Mouse (Mus musculus): ENCODE results near the gene Magi2.
"Not testable (repeated sequence)": the region's sequence is repeated elsewhere in the genome, so short reads cannot be mapped to it uniquely, and the experiment has no call there.

The Magi2 gene

GRCm38 (mm10) chr5:20241523-20241922 is 1014.7 kb downstream of the Magi2 start:
- no peak for DNase-seq (ENCODE audit: low spot score in 2 of 2)

DNA sequence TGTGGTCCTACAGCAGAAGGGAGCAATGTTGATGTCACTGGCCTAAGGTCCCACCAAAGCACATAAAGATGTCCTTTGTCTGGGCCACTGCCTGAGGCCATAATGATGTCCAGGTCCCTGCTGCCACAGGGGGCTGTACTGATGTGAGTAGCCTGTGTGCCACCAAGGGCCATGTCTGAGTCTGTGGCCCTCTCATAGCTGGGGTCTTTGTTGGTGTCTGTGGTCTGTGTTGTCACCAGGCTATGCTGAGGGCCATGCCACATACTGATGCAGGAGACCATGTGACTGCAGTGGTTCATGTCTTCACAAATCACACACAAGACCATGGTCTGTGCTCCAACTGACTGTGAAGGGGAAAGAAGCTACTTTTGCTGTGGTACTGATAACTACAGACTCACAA is 1015.7 kb downstream of the Magi2 start:
- DNase-seq (ENCODE audit: low spot score in 2 of 2), result no peak

- DNase-seq (ENCODE audit: low spot score in 2 of 2), result no peak
These were observed 1022.5 kb downstream of the Magi2 start for GRCm38 (mm10) chr5:20249382-20249781.

- no peak for DNase-seq (ENCODE audit: low spot score in 2 of 2)
These were observed 1024.7 kb downstream of the Magi2 start for GRCm38 (mm10) chr5:20251541-20251940.

GRCm38 (mm10) chr5:20256150-20256868 is 1029.5 kb downstream of the Magi2 start:
- DNase-seq (ENCODE audit: low spot score in 2 of 2), result no peak

GRCm38 (mm10) chr5:20256933-20257332 is 1030.1 kb downstream of the Magi2 start:
- DNase-seq (ENCODE audit: low spot score in 2 of 2), result no peak

- DNase-seq (ENCODE audit: low spot score in 2 of 2), result no peak
These were observed 1030.6 kb downstream of the Magi2 start for GRCm38 (mm10) chr5:20257419-20257818.

- no peak for DNase-seq (ENCODE audit: low spot score in 2 of 2)
These were observed 1032.9 kb downstream of the Magi2 start for GRCm38 (mm10) chr5:20259719-20260118.

GRCm38 (mm10) chr5:20272680-20273079 is 1045.8 kb downstream of the Magi2 start:
- DNase-seq (ENCODE audit: low spot score in 2 of 2), result not testable (repeated sequence)

DNA sequence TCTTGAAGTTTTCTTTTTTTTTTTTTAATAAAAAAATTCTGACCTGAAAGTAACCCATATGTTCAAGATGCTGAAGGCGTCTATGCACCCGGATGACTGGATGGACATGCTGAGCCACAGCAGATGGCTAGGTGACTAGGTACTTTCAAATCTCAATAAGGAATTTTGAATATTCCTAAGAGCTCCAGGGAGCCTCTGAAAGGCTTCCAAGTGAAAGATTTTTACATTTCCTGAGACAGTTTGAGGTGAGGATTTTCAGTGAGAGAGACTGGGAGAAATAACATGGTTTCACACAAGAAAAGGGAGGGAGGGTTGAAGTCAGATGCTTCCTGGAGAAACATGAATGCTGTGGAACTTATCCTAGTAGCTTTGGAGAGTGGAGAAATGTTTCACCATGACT is 1048.8 kb downstream of the Magi2 start:
- no peak for DNase-seq (ENCODE audit: low spot score in 2 of 2)

GRCm38 (mm10) chr5:20285080-20285840 is 1058.4 kb downstream of the Magi2 start:
- DNase-seq (ENCODE audit: low spot score in 2 of 2), result no peak

GRCm38 (mm10) chr5:20294521-20294920 is 1067.7 kb downstream of the Magi2 start:
- no peak for DNase-seq (ENCODE audit: low spot score in 2 of 2)

GRCm38 (mm10) chr5:20299816-20300215 is 1073.0 kb downstream of the Magi2 start:
- DNase-seq (ENCODE audit: low spot score in 2 of 2), result no peak

GRCm38 (mm10) chr5:20303056-20303965 is 1076.5 kb downstream of the Magi2 start:
- peak; percentile 41 to 45 for DNase-seq (ENCODE audit: low spot score in 2 of 2)

- DNase-seq (ENCODE audit: low spot score in 2 of 2), result no peak
These were observed 1094.1 kb downstream of the Magi2 start for GRCm38 (mm10) chr5:20320970-20321369.

GRCm38 (mm10) chr5:20325290-20325689 is 1098.5 kb downstream of the Magi2 start:
- DNase-seq (ENCODE audit: low spot score in 2 of 2), result no peak

GRCm38 (mm10) chr5:20328901-20329300 is 1102.1 kb downstream of the Magi2 start:
- no peak for DNase-seq (ENCODE audit: low spot score in 2 of 2)

- DNase-seq (ENCODE audit: low spot score in 2 of 2), result no peak
These were observed 1103.2 kb downstream of the Magi2 start for GRCm38 (mm10) chr5:20330025-20330424.

GRCm38 (mm10) chr5:20332574-20332973 is 1105.7 kb downstream of the Magi2 start:
- DNase-seq (ENCODE audit: low spot score in 2 of 2), result no peak

DNA sequence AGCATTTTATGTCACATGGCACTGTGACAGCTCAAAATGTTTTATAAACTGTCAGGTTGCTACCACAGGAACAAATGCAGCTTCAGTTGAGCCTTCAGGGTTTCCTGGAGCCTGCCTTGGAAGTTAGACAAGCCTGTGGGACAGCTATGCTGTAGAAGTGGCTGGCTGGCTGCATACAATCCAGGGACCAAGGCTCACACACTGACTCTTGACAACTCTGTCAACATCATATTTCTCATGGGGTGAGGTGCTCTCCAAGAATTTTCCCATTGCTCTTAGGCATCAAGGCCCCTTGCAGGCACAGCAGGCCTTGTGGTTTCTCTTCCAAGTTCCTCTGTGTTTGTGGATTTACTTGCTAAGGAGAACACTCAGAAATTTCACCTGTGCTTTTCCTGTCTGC is 1107.7 kb downstream of the Magi2 start:
- DNase-seq (ENCODE audit: low spot score in 2 of 2), result no peak

GRCm38 (mm10) chr5:20352941-20353340 is 1126.1 kb downstream of the Magi2 start:
- no peak for DNase-seq (ENCODE audit: low spot score in 2 of 2)

GRCm38 (mm10) chr5:20358437-20358836 is 1131.6 kb downstream of the Magi2 start:
- no peak for DNase-seq (ENCODE audit: low spot score in 2 of 2)
